Mouse (Mus musculus): Measurements from ENCODE around the gene Fsip1.
A peak's percentile ranks its signal among the peaks of the same experiment; 100 is the strongest.

Fsip1 gene

GRCm38 (mm10) chr2:118254516-118254915 lies 2.2 kb downstream of the Fsip1 start:
- DNase-seq (ENCODE audit: low spot score), result no peak

GRCm38 (mm10) chr2:118248966-118249365 lies 7.8 kb downstream of the Fsip1 start:
- no peak for DNase-seq (ENCODE audit: low spot score)

GRCm38 (mm10) chr2:118248016-118248415 lies 8.8 kb downstream of the Fsip1 start:
- DNase-seq (ENCODE audit: low spot score), result no peak

GRCm38 (mm10) chr2:118245914-118246313 lies 10.9 kb downstream of the Fsip1 start:
- DNase-seq (ENCODE audit: low spot score), result peak; percentile 90

- DNase-seq (ENCODE audit: low spot score), result no peak
These were observed 20.6 kb downstream of the Fsip1 start for GRCm38 (mm10) chr2:118236196-118236595.

- DNase-seq (ENCODE audit: low spot score), result no peak
These were observed 21.2 kb downstream of the Fsip1 start for GRCm38 (mm10) chr2:118235614-118236013.

- no peak for DNase-seq (ENCODE audit: low spot score)
These were observed 26.2 kb downstream of the Fsip1 start for GRCm38 (mm10) chr2:118230544-118230943.

- no peak for DNase-seq (ENCODE audit: low spot score)
These were observed 28.2 kb downstream of the Fsip1 start for GRCm38 (mm10) chr2:118228486-118229079.

GRCm38 (mm10) chr2:118225316-118226041 lies 31.3 kb downstream of the Fsip1 start:
- no peak for DNase-seq (ENCODE audit: low spot score)

- DNase-seq (ENCODE audit: low spot score), result no peak
These were observed 38.7 kb downstream of the Fsip1 start for GRCm38 (mm10) chr2:118217993-118218595.

GRCm38 (mm10) chr2:118209712-118210111 lies 47.1 kb downstream of the Fsip1 start:
- DNase-seq (ENCODE audit: low spot score), result no peak

- no peak for DNase-seq (ENCODE audit: low spot score)
These were observed 48.1 kb downstream of the Fsip1 start for GRCm38 (mm10) chr2:118208651-118209050.

GRCm38 (mm10) chr2:118205991-118206585 lies 50.7 kb downstream of the Fsip1 start:
- peak; percentile 15 for DNase-seq (ENCODE audit: low spot score)

- peak; percentile 25 for DNase-seq (ENCODE audit: low spot score)
These were observed 52.1 kb downstream of the Fsip1 start for GRCm38 (mm10) chr2:118204646-118205045.

- DNase-seq (ENCODE audit: low spot score), result peak; percentile 49
These were observed 52.9 kb downstream of the Fsip1 start for GRCm38 (mm10) chr2:118203739-118204461.

- DNase-seq (ENCODE audit: low spot score), result peak; percentile 53
These were observed 53.8 kb downstream of the Fsip1 start for GRCm38 (mm10) chr2:118202934-118203333.

- DNase-seq (ENCODE audit: low spot score), result no peak
These were observed 54.8 kb downstream of the Fsip1 start for GRCm38 (mm10) chr2:118201983-118202382.

- peak; percentile 89 for DNase-seq (ENCODE audit: low spot score)
These were observed 56.9 kb downstream of the Fsip1 start for GRCm38 (mm10) chr2:118199867-118200266.

GRCm38 (mm10) chr2:118196966-118197365 lies 59.8 kb downstream of the Fsip1 start:
- no peak for DNase-seq (ENCODE audit: low spot score)

GRCm38 (mm10) chr2:118182136-118182535 lies 74.6 kb downstream of the Fsip1 start:
- no peak for DNase-seq (ENCODE audit: low spot score)

GRCm38 (mm10) chr2:118179873-118180585 lies 76.7 kb downstream of the Fsip1 start:
- DNase-seq (ENCODE audit: low spot score), result no peak

- peak; percentile 44 for DNase-seq (ENCODE audit: low spot score)
These were observed 77.3 kb downstream of the Fsip1 start for GRCm38 (mm10) chr2:118179472-118179871.
